Mouse (Mus musculus): ENCODE measurements around the gene Hyal3. TPM values are rescaled to one million over a fixed set of nuclear protein-coding genes. Genes with fewer than 3 reads are reported as not detected.
"Not testable (repeated sequence)": the region's sequence is repeated elsewhere in the genome, so short reads cannot be mapped to it uniquely, and the experiment has no call there.

Hyal3 gene
- polyA plus RNA-seq, 1 experiment from 2014 or later, result 1.5 TPM

GRCm38 (mm10) chr9:107552690-107553393, 27.8 kb upstream of the Hyal3 start:
- DNase-seq (ENCODE audit: low spot score) (no peak), ATAC-seq (replicated peaks; ENCODE audit: low FRiP score) (no peak)
- H3K4me3 ChIP-seq (ENCODE audit: low read depth, low read length), result peak overlapping the region; percentile 79
- 65% methylated on average over 5 of the region's 5 CpGs for WGBS
- H3K36me3 ChIP-seq (ENCODE audit: control insufficient read depth, insufficient read depth, low read length), result peaks cover 10% of the 10 kb centered on the region
- H3K27me3 ChIP-seq (replicated peaks; ENCODE audit: control insufficient read depth, insufficient read depth, low read length), result peaks cover 7% of the 10 kb centered on the region; the same call in 1 of the 2 replicates
- no peaks in the 10 kb centered on the region for H3K9me3 ChIP-seq (ENCODE audit: control insufficient read depth, low read length)
- H3K9ac ChIP-seq (ENCODE audit: low read depth, low read length), result no peak overlapping the region
- H3K27ac ChIP-seq (ENCODE audit: low read depth, low read length), result no peak overlapping the region
- H3K4me2 ChIP-seq, result peak overlapping the region; percentile 99
- peaks cover 48% of the 10 kb centered on the region for H3K4me1 ChIP-seq (replicated peaks; ENCODE audit: control insufficient read depth, insufficient read depth, low read length)

- H3K27ac ChIP-seq (ENCODE audit: low read depth, low read length), result peak overlapping the region; percentile 95
- H3K4me3 ChIP-seq (ENCODE audit: low read depth, low read length), result peak overlapping the region; percentile 79
- DNase-seq (ENCODE audit: low spot score) (no peak), ATAC-seq (replicated peaks; ENCODE audit: low FRiP score) (peak; percentile 46)
- WGBS, result 5% methylated on average over 37 of the region's 37 CpGs
- no peaks in the 10 kb centered on the region for H3K9me3 ChIP-seq (ENCODE audit: control insufficient read depth, low read length)
- peaks cover 48% of the 10 kb centered on the region for H3K4me1 ChIP-seq (replicated peaks; ENCODE audit: control insufficient read depth, insufficient read depth, low read length)
- 0 out of 2 replicates have a peak, but pooled peaks cover 4% of the 10 kb centered on the region for H3K27me3 ChIP-seq (replicated peaks; ENCODE audit: control insufficient read depth, insufficient read depth, low read length)
- peaks cover 18% of the 10 kb centered on the region for H3K36me3 ChIP-seq (ENCODE audit: control insufficient read depth, insufficient read depth, low read length)
- peak overlapping the region; percentile 99 for H3K4me2 ChIP-seq
- H3K9ac ChIP-seq (ENCODE audit: low read depth, low read length), result peak overlapping the region; percentile 81
These were observed 26.9 kb upstream of the Hyal3 start for GRCm38 (mm10) chr9:107553541-107554318.

GRCm38 (mm10) chr9:107554319-107554825, 26.2 kb upstream of the Hyal3 start:
- ATAC-seq (replicated peaks; ENCODE audit: low FRiP score), result peak; percentile 88
- Histone ChIP-seq H3K27ac (ENCODE audit: low read depth, low read length) (peak overlapping the region; percentile 95), H3K4me3 (ENCODE audit: low read depth, low read length) (peak overlapping the region; percentile 79), H3K4me2 (peak overlapping the region; percentile 99), H3K27me3 (replicated peaks; ENCODE audit: control insufficient read depth, insufficient read depth, low read length) (no peaks in the 10 kb centered on the region), H3K9me3 (ENCODE audit: control insufficient read depth, low read length) (no peaks in the 10 kb centered on the region), H3K36me3 (ENCODE audit: control insufficient read depth, insufficient read depth, low read length) (peaks cover 25% of the 10 kb centered on the region), H3K4me1 (replicated peaks; ENCODE audit: control insufficient read depth, insufficient read depth, low read length) (peaks cover 48% of the 10 kb centered on the region), H3K9ac (ENCODE audit: low read depth, low read length) (peak overlapping the region; percentile 89)
- under 1% methylated on average over 53 of the region's 53 CpGs for WGBS
- peak; percentile 93 for DNase-seq (ENCODE audit: low spot score)

GRCm38 (mm10) chr9:107555031-107555457, 25.6 kb upstream of the Hyal3 start:
- Histone ChIP-seq H3K4me3 (ENCODE audit: low read depth, low read length) (peak overlapping the region; percentile 79), H3K9me3 (ENCODE audit: control insufficient read depth, low read length) (no peaks in the 10 kb centered on the region), H3K27me3 (replicated peaks; ENCODE audit: control insufficient read depth, insufficient read depth, low read length) (no peaks in the 10 kb centered on the region), H3K27ac (ENCODE audit: low read depth, low read length) (peak overlapping the region; percentile 95), H3K4me2 (peak overlapping the region; percentile 99), H3K36me3 (ENCODE audit: control insufficient read depth, insufficient read depth, low read length) (peaks cover 30% of the 10 kb centered on the region), H3K4me1 (replicated peaks; ENCODE audit: control insufficient read depth, insufficient read depth, low read length) (peaks cover 48% of the 10 kb centered on the region), H3K9ac (ENCODE audit: low read depth, low read length) (peak overlapping the region; percentile 89)
- DNase-seq (ENCODE audit: low spot score), result no peak
- whole genome bisulfite sequencing, result under 1% methylated on average over 23 of the region's 23 CpGs
- peak; percentile 10 for ATAC-seq (replicated peaks; ENCODE audit: low FRiP score)

GRCm38 (mm10) chr9:107555701-107556100, 24.9 kb upstream of the Hyal3 start:
- WGBS, result 35% methylated on average over 2 of the region's 2 CpGs
- Histone ChIP-seq H3K9me3 (ENCODE audit: control insufficient read depth, low read length) (no peaks in the 10 kb centered on the region), H3K4me3 (ENCODE audit: low read depth, low read length) (peak overlapping the region; percentile 79)

GRCm38 (mm10) chr9:107556346-107556745, 24.3 kb upstream of the Hyal3 start:
- H3K9me3 ChIP-seq (ENCODE audit: control insufficient read depth, low read length), result no peaks in the 10 kb centered on the region
- H3K4me1 ChIP-seq (replicated peaks; ENCODE audit: control insufficient read depth, insufficient read depth, low read length), result peaks cover 38% of the 10 kb centered on the region
- H3K4me2 ChIP-seq, result peak overlapping the region; percentile 99
- 62% methylated on average over 3 of the region's 3 CpGs for WGBS
- no peak overlapping the region; the same call in 1 of the 2 replicates for H3K27ac ChIP-seq (ENCODE audit: low read depth, low read length)
- H3K27me3 ChIP-seq (replicated peaks; ENCODE audit: control insufficient read depth, insufficient read depth, low read length), result no peaks in the 10 kb centered on the region
- H3K9ac ChIP-seq (ENCODE audit: low read depth, low read length), result peak overlapping the region; percentile 89
- peak overlapping the region; percentile 79 for H3K4me3 ChIP-seq (ENCODE audit: low read depth, low read length)
- no peak for DNase-seq (ENCODE audit: low spot score)
- ATAC-seq (replicated peaks; ENCODE audit: low FRiP score), result no peak
- H3K36me3 ChIP-seq (ENCODE audit: control insufficient read depth, insufficient read depth, low read length), result peaks cover 42% of the 10 kb centered on the region

More at GRCm38 (mm10) chr9:107555701-107556100, 24.9 kb upstream of the Hyal3 start:
- no peak for ATAC-seq (replicated peaks; ENCODE audit: low FRiP score)
- Histone ChIP-seq H3K27ac (ENCODE audit: low read depth, low read length) (peak overlapping the region; percentile 42; the same call in 1 of the 2 replicates), H3K27me3 (replicated peaks; ENCODE audit: control insufficient read depth, insufficient read depth, low read length) (no peaks in the 10 kb centered on the region), H3K36me3 (ENCODE audit: control insufficient read depth, insufficient read depth, low read length) (peaks cover 35% of the 10 kb centered on the region), H3K4me1 (replicated peaks; ENCODE audit: control insufficient read depth, insufficient read depth, low read length) (peaks cover 45% of the 10 kb centered on the region), H3K4me2 (peak overlapping the region; percentile 99), H3K9ac (ENCODE audit: low read depth, low read length) (peak overlapping the region; percentile 89)
- DNase-seq (ENCODE audit: low spot score), result no peak

GRCm38 (mm10) chr9:107563029-107563581, 17.5 kb upstream of the Hyal3 start, which contains the start of gene Tusc2:
Tusc2 (plus strand) TSS chr9:107563255.
- DNase-seq (ENCODE audit: low spot score), result peak; percentile 90
- under 1% methylated on average over 46 of the region's 46 CpGs for WGBS
- H3K9me3 ChIP-seq (ENCODE audit: control insufficient read depth, low read length), result no peaks in the 10 kb centered on the region
- peaks cover 33% of the 10 kb centered on the region for H3K4me1 ChIP-seq (replicated peaks; ENCODE audit: control insufficient read depth, insufficient read depth, low read length)
- H3K9ac ChIP-seq (ENCODE audit: low read depth, low read length), result peak within 1 kb of the TSS; percentile 89
- H3K27me3 ChIP-seq (replicated peaks; ENCODE audit: control insufficient read depth, insufficient read depth, low read length), result no peaks in the 10 kb centered on the region
- peak; percentile 94 for ATAC-seq (replicated peaks; ENCODE audit: low FRiP score)
- H3K27ac ChIP-seq (ENCODE audit: low read depth, low read length), result peak within 1 kb of the TSS; percentile 65; the same call in 1 of the 2 replicates
- H3K4me3 ChIP-seq (ENCODE audit: low read depth, low read length), result peak within 1 kb of the TSS; percentile 95
- H3K36me3 ChIP-seq (ENCODE audit: control insufficient read depth, insufficient read depth, low read length), result peaks cover 45% of the 10 kb centered on the region
- peak within 1 kb of the TSS; percentile 95 for H3K4me2 ChIP-seq

- H3K9ac ChIP-seq (ENCODE audit: low read depth, low read length); H3K27ac ChIP-seq (ENCODE audit: low read depth, low read length); H3K27me3 ChIP-seq (replicated peaks; ENCODE audit: control insufficient read depth, insufficient read depth, low read length); ATAC-seq (replicated peaks; ENCODE audit: low FRiP score); H3K9me3 ChIP-seq (ENCODE audit: control insufficient read depth, low read length); DNase-seq (ENCODE audit: low spot score): not testable (repeated sequence)
- H3K4me3 ChIP-seq (ENCODE audit: low read depth, low read length), result peak overlapping the region; percentile 21
- peaks cover 43% of the 10 kb centered on the region for H3K4me1 ChIP-seq (replicated peaks; ENCODE audit: control insufficient read depth, insufficient read depth, low read length)
- H3K4me2 ChIP-seq, result peak overlapping the region; percentile 37
- peaks cover 23% of the 10 kb centered on the region for H3K36me3 ChIP-seq (ENCODE audit: control insufficient read depth, insufficient read depth, low read length)
- WGBS, result 43% methylated on average over 5 of the region's 5 CpGs
These were observed 15.1 kb upstream of the Hyal3 start for GRCm38 (mm10) chr9:107565556-107565955.

Measured in liver, embryonic 11.5 days (tissue).